Mouse (Mus musculus) liver, postnatal 0 days (tissue): ENCODE measurements around the gene Pgm5.

Source experiments
- CTCF ChIP-seq: sonication (generic); IDR thresholded peaks from 2 replicates; pipeline ENCODE4 v1.5.1; 2016; ENCODE audit warnings: antibody characterized with exemption, low read depth
- EP300 ChIP-seq: IDR thresholded peaks from 2 replicates; pipeline ENCODE4 v1.6.1; 2016; ENCODE audit warnings: antibody characterized with exemption, low read depth, mild to moderate bottlenecking

DNA sequence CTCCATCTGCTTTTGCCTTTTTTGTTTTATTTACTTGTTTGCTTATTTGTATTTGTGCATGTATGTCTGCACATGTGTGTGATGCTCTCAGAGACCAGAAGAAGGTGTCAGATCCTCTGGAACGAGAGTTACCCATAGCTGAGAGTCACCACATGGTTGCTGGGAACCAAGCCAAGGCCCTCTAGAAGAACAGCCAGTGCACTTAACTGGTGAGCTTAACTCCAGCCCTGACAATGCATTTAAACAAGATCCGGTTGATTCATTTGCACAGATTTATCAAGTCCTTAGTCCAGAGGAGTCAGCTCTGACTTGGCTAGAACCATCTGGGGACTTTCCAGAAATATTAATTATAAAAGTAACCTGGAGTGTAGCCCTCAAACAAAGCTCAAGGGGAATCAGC is 12.2 kb upstream of the Pgm5 start:
- no peak for TF ChIP-seq CTCF
- TF ChIP-seq EP300 = no peak
